Mouse (Mus musculus): Measurements from ENCODE around the gene Cnmd.
A peak's percentile ranks its signal among the peaks of the same experiment; 100 is the strongest.

Gene Cnmd

DNA sequence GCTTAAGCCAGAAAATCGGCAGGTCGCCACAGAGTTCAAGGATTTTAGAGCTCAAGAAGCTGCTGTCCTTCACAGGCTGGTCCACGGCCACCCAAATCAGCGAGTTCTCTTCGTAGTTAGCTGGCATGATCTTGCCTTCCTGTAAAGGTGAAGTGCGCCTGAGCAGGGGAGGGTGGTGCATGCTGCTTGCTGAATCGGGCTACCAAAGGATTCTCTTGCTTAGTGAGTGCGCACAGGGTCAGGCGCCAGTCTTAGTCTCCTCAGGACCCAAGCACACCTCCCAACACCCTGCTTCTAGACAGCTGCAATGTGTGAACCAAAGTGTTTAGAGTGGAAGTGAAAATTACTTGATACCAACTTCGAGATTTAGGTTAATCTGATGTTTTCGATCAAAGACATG, 16.6 kb downstream of the Cnmd start:
- DNase-seq (ENCODE audit: low read depth, low spot score) = no peak

DNA sequence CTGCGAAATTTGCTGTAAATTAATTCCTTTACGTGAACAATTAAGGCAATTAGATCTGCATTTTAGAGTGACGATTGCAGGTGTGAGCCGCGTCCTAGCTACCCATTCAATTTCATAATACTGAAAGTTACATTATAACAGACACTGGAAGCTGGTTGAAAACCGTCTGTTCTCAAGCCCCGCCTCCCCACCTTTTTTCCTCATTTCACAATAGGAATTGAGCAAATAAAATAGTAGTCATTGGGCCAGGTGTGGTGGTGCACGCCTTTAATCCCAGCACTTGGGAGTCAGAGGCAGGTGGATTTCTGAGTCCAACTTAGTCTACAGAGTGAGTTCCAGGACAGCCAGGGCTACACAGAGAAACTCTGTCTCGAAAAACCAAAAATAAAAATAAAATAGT, 19.9 kb downstream of the Cnmd start:
- DNase-seq (ENCODE audit: low read depth, low spot score) = no peak

DNA sequence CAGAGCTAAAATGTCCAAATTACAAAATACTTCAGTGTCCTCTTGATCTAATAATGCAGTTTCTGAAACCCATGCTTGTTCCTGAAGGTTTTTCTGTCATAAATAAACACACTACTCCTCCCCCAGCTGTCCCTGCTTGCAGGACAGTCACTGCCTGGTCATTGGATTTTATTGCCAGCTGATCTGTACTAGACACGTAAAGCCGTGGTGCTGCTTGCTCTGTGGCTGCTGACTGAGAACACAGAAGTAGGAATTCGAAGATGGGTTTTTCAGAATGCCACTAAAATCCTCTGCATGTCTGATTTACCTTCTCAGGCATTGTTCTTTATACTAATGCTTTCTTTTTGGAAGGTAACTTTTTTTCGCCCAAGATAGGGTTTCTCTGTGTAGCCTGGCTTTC, 25.2 kb downstream of the Cnmd start:
- DNase-seq (ENCODE audit: low read depth, low spot score) = no peak

DNA sequence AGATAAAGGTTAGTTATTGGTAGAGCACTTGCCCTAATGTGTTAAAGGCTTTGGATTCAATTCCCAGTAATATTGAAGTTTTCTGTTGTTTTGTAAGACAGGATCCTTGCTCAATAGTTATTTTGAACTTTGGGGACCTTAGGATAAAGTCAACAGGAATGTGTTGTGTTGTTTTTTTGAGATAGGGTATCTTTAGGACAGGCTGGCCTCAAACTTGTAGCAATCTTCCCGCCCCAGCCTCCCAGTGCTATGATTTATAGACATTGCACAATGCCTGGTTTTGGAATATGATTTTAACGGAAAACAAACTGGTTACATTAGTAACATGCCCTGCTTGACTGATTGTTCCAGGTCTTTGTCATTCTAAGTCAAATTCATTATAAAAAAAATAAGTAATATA, 28.8 kb downstream of the Cnmd start:
- DNase-seq (ENCODE audit: low read depth, low spot score) = no peak

DNA sequence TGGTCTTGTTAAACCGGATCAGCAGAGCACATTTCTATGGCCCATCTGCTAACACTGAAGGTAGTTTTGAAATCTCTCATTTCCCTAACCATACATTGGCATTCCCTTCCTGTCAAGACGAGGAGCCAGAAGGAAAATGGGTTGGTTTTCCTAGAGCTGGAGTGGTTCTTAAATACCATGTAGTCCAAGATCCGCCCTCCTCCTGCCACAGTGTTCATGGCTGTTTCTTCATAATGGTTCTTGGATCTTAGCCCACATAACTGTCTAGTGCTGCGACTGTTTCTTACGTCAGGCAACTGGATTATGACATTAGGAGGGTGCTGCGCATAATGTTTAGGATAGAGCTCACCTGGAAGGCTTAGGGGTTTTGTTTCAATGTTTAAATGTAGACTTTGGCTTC, 29.6 kb downstream of the Cnmd start:
- no peak for DNase-seq (ENCODE audit: low read depth, low spot score)

DNA sequence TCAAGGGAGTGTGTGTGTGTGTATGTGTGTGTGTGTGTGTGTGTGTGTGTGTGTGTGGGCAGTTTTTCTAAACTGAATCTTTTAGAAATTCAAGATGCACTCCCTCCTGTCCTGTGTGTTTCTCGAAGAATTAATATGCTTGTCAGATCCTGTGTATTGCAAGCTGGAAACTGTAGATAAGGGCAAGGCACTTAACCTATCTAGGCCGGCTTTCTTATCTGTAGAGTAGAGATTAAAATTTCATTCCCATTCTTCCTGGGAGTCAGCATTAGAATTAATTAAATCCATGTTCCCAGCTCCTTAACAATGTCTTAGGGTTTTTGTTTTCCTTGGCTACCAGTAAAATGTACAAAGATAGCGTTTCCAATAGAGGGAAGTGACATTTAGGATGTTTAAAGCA, 40.8 kb downstream of the Cnmd start:
- DNase-seq (ENCODE audit: low read depth, low spot score) = no peak

DNA sequence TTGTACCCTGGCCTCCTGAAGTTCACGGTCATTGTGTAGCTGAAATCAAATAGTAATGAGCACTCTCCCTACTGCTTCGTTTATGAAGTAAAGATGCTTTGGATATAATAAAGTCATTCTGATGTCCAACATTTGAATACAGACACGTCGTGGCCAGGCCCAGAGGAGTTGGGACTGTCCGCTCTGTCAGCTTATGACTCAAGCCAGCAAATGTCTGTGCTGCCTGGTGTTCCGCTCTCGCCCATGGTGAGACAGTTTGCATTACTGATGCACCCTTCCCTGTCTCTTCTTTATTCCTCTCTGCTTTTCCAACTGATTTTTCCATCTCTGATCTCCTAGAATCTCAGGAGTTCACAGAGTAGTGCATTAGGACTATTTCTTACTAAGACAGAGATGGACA, 42.2 kb downstream of the Cnmd start:
- DNase-seq (ENCODE audit: low read depth, low spot score) = no peak

DNA sequence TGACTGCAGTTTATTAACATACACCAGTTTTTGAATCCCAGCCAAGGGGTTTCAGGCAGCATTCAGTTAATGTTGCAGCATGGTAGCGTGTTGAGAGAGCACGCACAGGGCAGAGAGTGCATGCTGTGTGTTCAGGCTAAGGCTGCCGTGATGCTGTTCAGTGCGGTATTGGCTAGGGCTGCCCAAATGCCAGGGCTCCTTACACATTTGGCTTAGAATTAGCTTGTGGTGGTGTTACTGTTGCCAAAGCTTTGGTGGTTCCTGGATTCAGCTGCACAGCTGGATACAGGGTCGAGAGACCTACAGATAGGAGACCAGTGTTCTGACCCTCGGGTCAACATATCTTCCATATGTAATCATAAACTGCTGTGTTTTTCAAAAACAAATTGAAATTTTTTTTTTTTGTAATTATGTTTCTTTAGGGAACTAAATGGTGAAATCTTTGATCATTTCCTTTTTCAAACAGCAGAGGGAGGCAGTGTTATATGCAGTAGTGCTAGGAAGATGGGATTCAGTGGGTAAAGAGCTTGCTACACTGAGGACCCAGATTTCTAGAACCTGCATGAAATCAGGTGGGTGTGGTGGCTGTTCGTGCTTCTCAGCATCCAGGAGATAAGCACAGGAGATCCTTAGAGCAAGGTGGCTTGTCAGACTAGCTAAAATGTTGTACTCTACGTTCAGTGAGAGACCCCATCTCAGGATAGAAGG, 44.7 kb downstream of the Cnmd start:
- DNase-seq (ENCODE audit: low read depth, low spot score) = peak; percentile 17

DNA sequence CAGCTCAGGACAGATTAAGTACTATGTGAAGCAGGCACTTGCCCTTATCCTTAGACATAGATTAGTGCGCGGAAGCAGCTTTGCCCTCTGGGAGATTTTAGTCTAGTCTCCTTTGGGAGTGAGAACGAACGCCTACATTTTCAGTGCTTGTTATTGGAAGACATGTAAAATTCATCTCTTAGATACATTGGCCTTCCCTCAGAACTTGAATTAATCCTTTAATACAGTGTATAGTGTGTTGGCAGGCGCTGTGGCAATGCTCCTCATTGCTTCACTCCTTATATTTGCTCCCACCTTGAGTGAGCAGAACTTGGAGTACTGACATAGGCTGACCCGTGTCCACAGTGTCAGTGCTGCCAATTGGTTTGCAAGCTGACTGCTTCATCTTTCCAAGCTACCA, 53.7 kb downstream of the Cnmd start:
- no peak for DNase-seq (ENCODE audit: low read depth, low spot score)

DNA sequence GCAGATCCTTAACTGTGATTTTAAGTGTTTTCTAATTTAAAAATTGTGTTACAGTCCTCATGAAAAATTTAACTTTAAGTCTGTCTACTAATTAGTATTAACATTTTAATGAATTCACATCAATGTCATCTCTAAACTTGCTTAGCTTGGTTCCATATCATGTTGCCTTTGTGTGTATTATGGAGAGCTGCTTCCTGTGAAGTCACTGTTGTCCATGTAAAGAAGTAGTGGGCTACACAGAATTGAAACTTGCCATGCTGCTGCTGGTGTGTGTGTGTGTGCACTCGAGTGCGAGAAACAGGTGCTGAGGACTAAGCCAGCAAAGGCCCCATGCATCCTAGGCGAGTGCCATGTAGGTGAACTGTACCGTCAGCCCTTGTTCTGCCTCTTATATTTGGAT, 54.6 kb downstream of the Cnmd start:
- no peak for DNase-seq (ENCODE audit: low read depth, low spot score)

DNA sequence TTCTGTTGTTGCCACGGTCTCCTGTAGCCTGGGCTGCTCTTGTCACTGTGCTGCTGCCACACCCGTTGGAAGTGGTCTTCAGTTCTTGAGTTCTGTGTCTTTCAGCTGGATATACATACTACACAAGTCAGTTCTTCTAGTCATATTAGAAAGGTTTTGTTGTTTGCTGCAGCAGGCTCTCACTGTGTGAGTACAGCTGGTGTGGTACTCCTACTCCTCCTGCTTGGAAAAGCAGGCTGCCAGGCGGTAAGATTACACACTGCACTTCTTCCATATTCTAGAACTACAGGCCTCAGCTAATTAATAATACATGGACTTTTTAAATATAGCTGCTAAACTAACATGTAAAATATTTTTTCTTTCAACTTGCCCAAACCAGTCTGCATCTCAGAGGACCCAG, 55.1 kb downstream of the Cnmd start:
- DNase-seq (ENCODE audit: low read depth, low spot score) = no peak

DNA sequence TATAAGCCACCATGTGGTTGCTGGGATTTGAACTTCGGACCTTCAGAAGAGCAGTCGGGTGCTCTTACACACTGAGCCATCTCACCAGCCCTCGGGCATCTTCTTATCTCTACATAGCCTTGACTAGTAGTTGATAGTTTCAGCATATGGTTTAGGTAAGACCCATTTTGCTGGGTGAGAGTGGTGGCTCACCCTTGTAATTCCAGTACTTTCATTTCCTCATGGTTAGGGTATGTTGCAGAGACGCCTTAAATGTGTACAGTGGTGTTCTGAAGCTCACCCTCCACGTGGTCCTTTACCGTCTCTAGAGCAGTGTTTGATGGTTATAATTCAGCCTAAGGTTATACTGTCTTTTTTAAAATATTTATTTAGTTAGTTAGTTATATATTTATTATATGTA, 55.6 kb downstream of the Cnmd start:
- no peak for DNase-seq (ENCODE audit: low read depth, low spot score)

DNA sequence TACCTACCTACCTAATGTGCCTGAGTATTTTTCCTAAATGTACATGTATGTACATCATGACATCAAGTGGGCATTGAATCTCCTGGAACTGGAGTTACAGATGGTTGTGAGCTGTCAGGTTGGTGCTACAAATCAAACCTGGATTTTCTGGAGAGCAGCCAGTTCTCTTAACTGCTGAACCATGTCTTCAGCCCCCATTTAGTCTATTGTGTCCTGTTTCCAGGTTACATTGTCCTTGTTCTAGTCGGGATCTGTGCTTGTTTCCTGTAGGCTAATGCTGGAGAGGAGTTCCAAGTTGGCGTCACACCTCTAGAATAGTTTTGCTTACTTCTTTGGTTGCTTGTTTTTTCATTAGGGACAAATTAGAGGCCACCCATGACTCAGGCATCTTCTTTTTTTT, 56.1 kb downstream of the Cnmd start:
- DNase-seq (ENCODE audit: low read depth, low spot score) = no peak

DNA sequence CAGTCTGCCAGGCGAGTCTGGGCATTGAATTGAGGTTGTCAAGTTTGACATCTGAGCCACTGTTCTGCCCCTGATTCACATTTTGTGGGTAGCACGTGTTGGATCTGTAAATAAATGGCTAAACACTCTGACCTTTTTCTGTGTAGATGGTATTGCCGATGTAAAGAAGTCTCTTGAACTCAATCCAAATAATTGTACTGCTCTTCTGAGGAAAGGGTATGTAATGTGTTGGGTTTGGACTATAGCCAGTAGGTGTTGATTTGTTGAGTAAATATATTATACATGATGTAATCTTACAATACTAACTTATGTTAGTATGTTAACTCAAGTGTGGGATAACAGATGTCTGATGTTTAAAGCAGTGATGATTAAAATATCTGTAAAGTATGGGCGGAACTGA, 65.4 kb downstream of the Cnmd start:
- no peak for DNase-seq (ENCODE audit: low read depth, low spot score)

DNA sequence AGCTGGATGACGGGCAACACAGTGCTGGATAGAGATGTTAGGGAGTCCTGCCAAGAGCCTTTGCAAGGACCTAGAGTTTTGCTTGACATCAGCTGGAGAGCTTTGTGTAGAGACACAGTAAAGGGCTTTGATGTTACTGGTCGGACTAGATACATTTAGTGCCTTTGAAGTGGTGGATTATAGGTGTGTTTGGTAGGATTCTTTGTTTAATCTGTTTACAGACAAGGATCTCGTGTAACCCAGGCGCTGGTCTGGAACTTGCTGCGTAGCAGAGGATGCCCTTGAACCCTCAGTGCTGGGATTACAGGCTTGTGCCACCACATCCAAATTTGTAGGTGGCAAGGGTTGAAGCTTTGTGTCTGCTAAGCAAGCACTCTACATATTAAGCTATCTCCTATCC, 67.9 kb downstream of the Cnmd start:
- no peak for DNase-seq (ENCODE audit: low read depth, low spot score)

DNA sequence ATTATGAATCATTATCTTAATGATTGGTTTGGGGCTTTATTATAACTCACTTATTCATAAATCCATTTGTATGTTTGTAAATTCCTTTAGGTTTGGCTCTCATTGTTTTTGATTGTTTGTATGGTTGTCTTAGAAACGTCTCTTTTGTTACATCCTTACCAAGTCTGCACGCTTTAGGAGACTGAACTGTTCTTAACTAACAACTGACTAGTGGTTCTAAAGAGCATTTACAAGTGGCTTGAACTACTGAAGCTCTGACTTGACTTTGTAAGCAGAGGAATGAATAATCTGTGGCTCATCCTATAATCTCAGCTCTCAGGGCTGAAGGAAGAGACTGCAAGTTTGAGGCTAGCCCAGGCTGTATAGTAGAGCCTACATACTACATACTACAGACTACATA, 70.4 kb downstream of the Cnmd start:
- peak; percentile 30 for DNase-seq (ENCODE audit: low read depth, low spot score)

DNA sequence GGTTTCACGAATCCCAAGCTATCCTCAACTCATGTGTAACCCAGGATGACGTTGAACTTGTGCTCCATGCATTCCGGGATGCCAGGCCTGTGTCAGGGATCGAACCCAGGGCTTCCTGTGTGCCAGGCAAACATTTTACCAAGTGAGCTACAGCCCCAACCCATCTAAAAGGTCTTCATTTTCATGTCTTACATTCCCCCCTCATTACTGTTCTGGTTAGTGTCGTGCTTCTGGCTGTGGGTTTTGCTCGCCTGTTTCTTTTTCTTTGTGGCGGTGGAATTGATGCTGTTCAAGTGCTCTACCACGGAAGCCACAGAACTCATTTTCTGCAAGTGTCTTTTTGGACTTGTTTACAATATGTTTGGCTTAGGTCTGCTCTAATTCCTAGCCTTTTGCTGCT, 71.1 kb downstream of the Cnmd start:
- no peak for DNase-seq (ENCODE audit: low read depth, low spot score)

DNA sequence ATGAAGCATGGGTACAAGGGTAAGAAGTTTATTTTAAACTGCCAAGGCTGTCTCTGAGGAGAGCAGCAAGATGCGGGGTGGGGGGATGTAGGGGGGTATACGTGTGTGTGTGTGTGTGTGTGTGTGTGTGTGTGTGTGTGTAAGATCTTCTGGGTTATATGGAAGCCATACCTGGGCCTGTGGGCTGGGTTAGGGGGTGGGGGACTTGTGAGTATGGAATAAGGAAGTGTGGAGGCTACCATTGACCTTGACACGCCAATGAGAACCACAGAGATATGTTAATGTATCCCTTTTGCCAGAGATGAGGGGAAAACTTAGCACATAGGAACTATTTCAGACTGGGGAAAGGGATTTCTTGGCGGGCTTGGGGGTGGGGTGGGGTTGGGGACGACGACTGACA, 72.6 kb downstream of the Cnmd start:
- no peak for DNase-seq (ENCODE audit: low read depth, low spot score)

DNA sequence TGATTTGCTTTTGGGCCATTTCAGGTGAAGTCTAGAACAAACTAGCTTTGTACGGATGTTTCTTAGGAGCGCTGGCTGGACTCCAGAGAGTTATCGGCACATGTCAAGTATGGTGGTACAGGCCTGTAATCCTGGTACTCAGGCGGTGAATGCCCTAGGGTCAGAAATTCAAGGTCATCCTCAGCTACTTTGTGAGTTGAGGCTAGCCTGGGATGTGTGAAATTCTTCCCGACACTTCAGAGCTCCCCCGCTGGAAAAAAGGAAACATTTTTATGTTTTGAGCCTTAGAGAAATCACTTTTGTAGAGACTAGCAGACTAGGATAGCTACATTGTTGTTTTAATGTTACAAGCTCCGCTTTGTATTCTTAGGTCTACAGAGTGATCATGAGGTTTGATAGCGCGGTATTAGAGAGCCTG, 73.4 kb downstream of the Cnmd start:
- peak; percentile 58 for DNase-seq (ENCODE audit: low read depth, low spot score)

DNA sequence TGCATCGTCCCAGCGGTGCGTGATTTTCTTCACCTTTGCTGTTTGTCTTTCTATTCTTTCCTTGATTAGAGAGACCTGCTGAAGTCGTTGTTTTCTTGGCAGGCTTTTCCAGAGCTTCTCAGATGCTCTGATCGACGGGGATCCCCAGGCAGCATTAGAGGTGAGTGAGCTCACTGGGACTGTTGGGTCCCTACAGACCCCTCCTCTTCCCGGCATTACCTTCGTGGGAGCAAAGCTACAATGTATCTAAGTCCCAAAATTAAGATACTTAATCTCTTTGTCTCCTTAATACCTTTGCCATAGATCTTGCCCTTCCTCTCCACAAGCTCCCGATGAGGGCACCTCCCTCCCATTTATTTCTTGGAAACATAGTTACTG, 74.1 kb downstream of the Cnmd start:
- DNase-seq (ENCODE audit: low read depth, low spot score) = no peak
